Mouse (Mus musculus): Measurements from ENCODE around the gene Chic1. TPM values are rescaled to one million over a fixed set of nuclear protein-coding genes. Genes with fewer than 3 reads are reported as not detected.
A peak's percentile ranks its signal among the peaks of the same experiment; 100 is the strongest.

Gene Chic1
- 1.3 and 1.8 TPM in 2 replicates for polyA plus RNA-seq (2012; rRNA removed)

DNA sequence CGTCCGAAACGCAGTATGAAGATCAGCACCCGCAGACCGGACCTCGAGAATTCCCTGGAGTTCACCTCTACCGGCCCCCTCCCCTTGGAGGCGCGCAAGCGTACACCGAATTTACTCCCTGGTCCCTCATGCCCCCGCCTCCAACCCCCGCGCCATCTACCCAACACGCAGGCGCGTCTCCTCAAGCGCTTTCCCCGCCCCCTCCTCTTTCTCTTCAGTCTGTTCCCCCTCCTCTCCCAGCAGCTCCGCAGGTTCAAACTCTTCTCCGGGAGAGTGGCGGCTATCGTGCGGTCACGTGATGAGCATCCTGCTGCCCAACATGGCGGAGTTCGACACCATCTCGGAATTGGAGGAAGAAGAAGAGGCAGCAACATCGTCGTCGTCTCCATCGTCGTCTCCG, at the start of gene Chic1:
TSS of gene Chic1 (plus strand) at position 190 of the 400 bp plus-strand sequence.
- WGBS: 14% methylated on average over 32 of the region's 34 CpGs
- no peak for DNase-seq (ENCODE audit: low read depth, low spot score)

- WGBS: 70% methylated on average over 1 of the region's 1 CpGs
- no peak for DNase-seq (ENCODE audit: low read depth, low spot score)
Measured at GRCm38 (mm10) chrX:103308262-103308661, 48.0 kb upstream of the Chic1 start.

GRCm38 (mm10) chrX:103311723-103312122, 44.6 kb upstream of the Chic1 start:
- DNase-seq (ENCODE audit: low read depth, low spot score): no peak
- WGBS: 92% methylated on average over 3 of the region's 3 CpGs

DNA sequence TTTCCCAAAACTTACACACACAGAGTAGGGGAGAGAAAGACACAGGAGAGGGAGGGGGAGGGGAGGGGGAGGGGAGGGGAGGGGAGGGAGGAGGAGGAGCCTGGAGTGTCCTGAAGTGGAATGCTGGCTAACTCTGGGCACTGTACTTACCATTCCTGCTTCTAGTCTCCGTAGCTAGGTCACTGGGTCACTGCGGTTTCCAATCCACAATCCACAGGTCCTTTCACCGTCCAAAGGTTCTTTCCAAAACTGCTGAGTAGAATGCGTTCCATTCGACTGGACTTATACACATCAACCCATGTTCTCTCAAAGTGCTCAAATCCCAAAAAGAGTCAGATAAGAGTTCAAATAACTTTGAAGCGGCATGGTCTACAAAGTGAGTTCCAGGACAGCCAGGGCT, 42.1 kb upstream of the Chic1 start:
- no peak for DNase-seq (ENCODE audit: low read depth, low spot score)
- WGBS: 90% methylated on average over 6 of the region's 6 CpGs

- DNase-seq (ENCODE audit: low read depth, low spot score): no peak
- WGBS: 63% methylated on average over 13 of the region's 13 CpGs
Measured at GRCm38 (mm10) chrX:103321146-103321545, 35.1 kb upstream of the Chic1 start, which contains the start of gene Cdx4. TSS of gene Cdx4 (plus strand) at chrX:103321398.

DNA sequence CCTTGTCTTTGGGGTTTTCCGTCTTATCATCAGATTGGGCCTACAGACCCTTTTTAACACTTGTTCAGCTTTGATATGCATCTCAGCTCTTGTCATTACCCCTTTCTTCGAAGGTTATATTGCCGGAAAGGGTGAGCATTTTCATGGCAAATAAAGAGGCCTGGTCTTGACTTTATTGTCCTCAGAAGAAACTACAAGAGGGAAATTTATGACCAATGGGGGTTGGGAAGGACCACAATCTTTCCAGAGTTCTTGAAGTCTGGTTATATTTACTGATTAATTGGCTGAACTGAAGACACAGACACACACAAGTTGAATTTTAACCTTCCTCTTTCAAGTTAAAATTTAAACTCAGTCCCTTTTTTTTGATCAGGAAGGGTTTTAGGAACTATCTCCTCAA, 30.4 kb upstream of the Chic1 start:
- DNase-seq (ENCODE audit: low read depth, low spot score): no peak
- 30% methylated on average over 3 of the region's 3 CpGs for WGBS

DNA sequence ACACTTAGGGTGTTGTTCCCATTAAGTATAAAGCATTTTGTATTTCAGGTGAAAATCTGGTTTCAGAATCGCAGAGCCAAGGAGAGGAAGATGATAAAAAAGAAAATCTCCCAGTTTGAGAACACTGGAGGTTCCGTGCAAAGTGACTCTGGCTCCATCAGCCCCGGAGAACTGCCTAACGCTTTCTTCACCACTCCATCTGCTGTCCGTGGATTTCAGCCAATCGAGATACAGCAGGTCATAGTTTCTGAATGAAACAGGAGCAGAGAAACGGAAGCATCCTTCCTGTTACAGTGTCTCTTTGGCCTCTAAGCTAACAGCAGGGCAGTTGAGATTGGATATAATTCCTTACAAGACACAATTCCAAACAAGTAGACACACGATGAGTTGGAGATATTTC, 26.9 kb upstream of the Chic1 start:
- 73% methylated on average over 8 of the region's 8 CpGs for WGBS

GRCm38 (mm10) chrX:103331125-103331858, 25.0 kb upstream of the Chic1 start:
- DNase-seq (ENCODE audit: low read depth, low spot score): peak; percentile 36
- 21% methylated on average over 5 of the region's 5 CpGs for WGBS

More for the DNA sequence above, 26.9 kb upstream of the Chic1 start:
- no peak for DNase-seq (ENCODE audit: low read depth, low spot score)

- DNase-seq (ENCODE audit: low read depth, low spot score): no peak
- WGBS: 70% methylated on average over 3 of the region's 3 CpGs
Measured at GRCm38 (mm10) chrX:103341369-103342113, 14.7 kb upstream of the Chic1 start.

GRCm38 (mm10) chrX:103355784-103356183, 492 bp upstream of the Chic1 start:
- DNase-seq (ENCODE audit: low read depth, low spot score): no peak
- WGBS: 45% methylated on average over 5 of the region's 5 CpGs

DNA sequence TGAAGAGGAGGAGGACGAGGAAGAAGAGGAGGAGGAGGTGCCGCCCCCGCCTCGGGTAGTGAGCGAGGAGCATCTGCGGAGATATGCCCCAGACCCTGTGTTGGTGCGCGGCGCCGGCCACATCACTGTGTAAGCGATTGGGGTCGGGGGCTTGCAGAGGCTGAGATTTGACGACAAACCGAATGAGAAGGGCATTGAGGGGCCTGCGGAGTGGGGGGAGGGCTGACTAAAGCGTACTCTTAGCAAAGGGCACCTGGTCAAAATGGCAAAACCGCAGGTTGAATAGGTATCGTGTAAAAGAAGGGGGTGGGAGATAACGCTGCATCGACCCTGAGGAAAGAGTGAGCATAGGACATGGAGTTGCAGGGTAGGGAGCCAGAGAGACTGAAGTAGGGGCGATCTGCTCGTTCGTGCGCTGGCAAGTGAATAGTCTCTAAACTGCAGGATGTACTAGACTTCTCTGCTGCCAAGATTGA, 523 bp downstream of the Chic1 start:
- DNase-seq (ENCODE audit: low read depth, low spot score): no peak
- 9% methylated on average over 24 of the region's 24 CpGs for WGBS

DNA sequence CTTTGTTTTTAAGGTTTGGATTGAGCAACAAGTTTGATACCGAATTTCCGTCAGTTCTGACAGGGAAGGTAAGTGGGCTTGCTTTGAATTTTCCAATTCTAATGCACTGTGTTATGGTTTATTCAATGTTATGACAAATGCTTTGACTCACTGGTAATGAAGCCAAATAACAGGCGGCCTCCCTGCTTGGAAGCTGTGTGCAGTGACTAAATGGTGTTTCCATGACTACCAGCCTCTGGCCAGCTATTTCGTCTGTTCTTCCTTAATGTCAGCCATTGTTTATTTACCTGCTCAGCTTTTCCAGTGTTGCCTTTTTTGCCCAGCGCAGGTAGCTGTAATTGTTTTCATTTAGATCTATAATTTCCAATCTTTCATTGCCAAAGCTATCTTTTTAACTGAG, 9.9 kb downstream of the Chic1 start:
- WGBS: 38% methylated on average over 5 of the region's 5 CpGs

GRCm38 (mm10) chrX:103368650-103369049, 12.4 kb downstream of the Chic1 start:
- no peak for DNase-seq (ENCODE audit: low read depth, low spot score)
- WGBS: 65% methylated on average over 3 of the region's 3 CpGs

More for the DNA sequence above, 9.9 kb downstream of the Chic1 start:
- no peak for DNase-seq (ENCODE audit: low read depth, low spot score)

- 36% methylated on average over 2 of the region's 2 CpGs for WGBS
- DNase-seq (ENCODE audit: low read depth, low spot score): no peak
Measured at GRCm38 (mm10) chrX:103371221-103371620, 14.9 kb downstream of the Chic1 start.

GRCm38 (mm10) chrX:103371627-103372026, 15.4 kb downstream of the Chic1 start:
- 15% methylated on average over 2 of the region's 2 CpGs for WGBS
- DNase-seq (ENCODE audit: low read depth, low spot score): no peak

GRCm38 (mm10) chrX:103374250-103374649, 18.0 kb downstream of the Chic1 start:
- no peak for DNase-seq (ENCODE audit: low read depth, low spot score)
- 72% methylated on average over 5 of the region's 5 CpGs for WGBS

GRCm38 (mm10) chrX:103384528-103384927, 28.3 kb downstream of the Chic1 start:
- WGBS: 72% methylated on average over 3 of the region's 3 CpGs
- no peak for DNase-seq (ENCODE audit: low read depth, low spot score)

- 84% methylated on average over 3 of the region's 3 CpGs for WGBS
Measured at GRCm38 (mm10) chrX:103388131-103388530, 31.9 kb downstream of the Chic1 start.

DNA sequence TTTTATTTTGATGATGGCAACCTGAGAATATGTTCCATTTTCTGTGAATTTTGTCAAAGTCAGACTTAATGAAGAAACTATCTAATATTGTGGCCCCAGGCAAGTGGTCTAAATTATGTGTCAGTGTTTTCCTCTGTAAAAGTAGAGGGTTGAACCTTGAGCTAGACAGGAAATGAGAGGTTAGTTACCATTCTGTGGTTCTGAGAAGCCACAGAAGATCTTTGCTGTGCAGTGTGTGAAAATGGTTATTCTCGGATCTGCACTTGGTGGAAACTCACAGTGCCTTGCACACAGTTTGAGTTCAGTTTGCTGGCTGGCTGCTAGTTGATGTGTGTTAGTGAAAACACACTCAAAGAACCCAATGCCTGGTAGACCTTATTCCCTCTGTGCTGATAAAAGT, 37.6 kb downstream of the Chic1 start:
- 79% methylated on average over 1 of the region's 1 CpGs for WGBS
- no peak for DNase-seq (ENCODE audit: low read depth, low spot score)

More at GRCm38 (mm10) chrX:103388131-103388530, 31.9 kb downstream of the Chic1 start:
- no peak for DNase-seq (ENCODE audit: low read depth, low spot score)

- WGBS: 42% methylated on average over 13 of the region's 13 CpGs
- DNase-seq (ENCODE audit: low read depth, low spot score): no peak
Measured at GRCm38 (mm10) chrX:103405021-103405420, 48.7 kb downstream of the Chic1 start.

GRCm38 (mm10) chrX:103414167-103414566, 57.9 kb downstream of the Chic1 start, which contains the start of gene Tsx:
TSS of gene Tsx (plus strand) at chrX:103414467.
- no peak for DNase-seq (ENCODE audit: low read depth, low spot score)
- 74% methylated on average over 5 of the region's 5 CpGs for whole genome bisulfite sequencing
